Mouse (Mus musculus): ENCODE measurements at regions not wholly inside any gene's neighbourhood (a gene's known extent, or its start where the extent isn't known, plus 50 kb on each side); places are given as distances from the start of the nearest gene placed in this dataset.

GRCm38 (mm10) chr3:52575237-52575798, 307.2 kb downstream of the Foxo1 start:
- WGBS = 84% methylated on average over 8 of the region's 8 CpGs
- H3K9ac ChIP-seq (replicated peaks; ENCODE audit: low read depth, low read length) = no peak overlapping the region
- no peaks in the 10 kb centered on the region for H3K4me1 ChIP-seq (ENCODE audit: control insufficient read depth, insufficient read depth)
- H3K9me3 ChIP-seq (replicated peaks; ENCODE audit: control insufficient read depth, low read length) = no peaks in the 10 kb centered on the region
- DNase-seq (ENCODE audit: low spot score) = no peak
- TF ChIP-seq CTCF (IDR thresholded peaks at IDR 0.05; ENCODE audit: low read depth) (no peak), EP300 (IDR thresholded peaks at IDR 0.05; ENCODE audit: low read depth) (no peak)
- no peak overlapping the region for H3K4me2 ChIP-seq (ENCODE audit: low read depth, low read length)
- H3K27me3 ChIP-seq (ENCODE audit: control insufficient read depth, insufficient read depth, low read length) = no peaks in the 10 kb centered on the region
- H3K4me3 ChIP-seq (ENCODE audit: low read depth, low read length) = no peak overlapping the region
- no peaks in the 10 kb centered on the region for H3K36me3 ChIP-seq (replicated peaks; ENCODE audit: control insufficient read depth, insufficient read depth, low read length)
- H3K27ac ChIP-seq (ENCODE audit: low read depth) = no peak overlapping the region
- no peak for ATAC-seq (ENCODE audit: insufficient read depth, low read depth)

DNA sequence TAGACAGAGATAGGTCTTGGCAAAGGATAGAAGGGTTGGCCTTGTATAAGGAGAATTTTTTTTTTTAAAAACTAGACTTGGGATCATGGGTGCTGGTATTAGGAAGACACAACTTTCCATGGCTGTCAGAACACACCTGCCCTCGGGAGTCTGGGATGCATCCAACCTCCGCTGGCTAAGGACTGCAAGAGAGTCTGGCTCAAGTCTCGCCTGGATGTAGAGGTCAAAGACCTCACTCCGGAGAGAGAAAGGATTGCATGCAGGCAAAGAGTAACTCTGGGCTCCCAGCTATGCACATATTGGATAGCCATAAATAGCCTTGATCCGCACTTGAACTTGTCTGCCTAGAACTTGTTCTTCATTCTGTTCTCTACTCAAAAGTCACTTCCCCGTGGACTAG, 306.2 kb downstream of the Foxo1 start:
- no peak for ATAC-seq (ENCODE audit: insufficient read depth, low read depth)
- TF ChIP-seq EP300 (IDR thresholded peaks at IDR 0.05; ENCODE audit: low read depth) (no peak), CTCF (IDR thresholded peaks at IDR 0.05; ENCODE audit: low read depth) (no peak)

GRCm38 (mm10) chr3:52573806-52574205, 305.7 kb downstream of the Foxo1 start:
- Histone ChIP-seq H3K4me3 (ENCODE audit: low read depth, low read length) (no peak overlapping the region), H3K9ac (replicated peaks; ENCODE audit: low read depth, low read length) (no peak overlapping the region), H3K4me2 (ENCODE audit: low read depth, low read length) (no peak overlapping the region), H3K27me3 (ENCODE audit: control insufficient read depth, insufficient read depth, low read length) (no peaks in the 10 kb centered on the region), H3K4me1 (ENCODE audit: control insufficient read depth, insufficient read depth) (no peaks in the 10 kb centered on the region), H3K9me3 (replicated peaks; ENCODE audit: control insufficient read depth, low read length) (no peaks in the 10 kb centered on the region), H3K27ac (ENCODE audit: low read depth) (no peak overlapping the region), H3K36me3 (replicated peaks; ENCODE audit: control insufficient read depth, insufficient read depth, low read length) (no peaks in the 10 kb centered on the region)
- WGBS = 68% methylated on average over 6 of the region's 6 CpGs
- DNase-seq (ENCODE audit: low spot score) (no peak), ATAC-seq (ENCODE audit: insufficient read depth, low read depth) (no peak)
- TF ChIP-seq EP300 (IDR thresholded peaks at IDR 0.05; ENCODE audit: low read depth) (no peak), CTCF (IDR thresholded peaks at IDR 0.05; ENCODE audit: low read depth) (no peak)

More for the DNA sequence above, 306.2 kb downstream of the Foxo1 start:
- no peak for DNase-seq (ENCODE audit: low spot score)
- no peaks in the 10 kb centered on the region for H3K9me3 ChIP-seq (replicated peaks; ENCODE audit: control insufficient read depth, low read length)
- no peak overlapping the region for H3K4me3 ChIP-seq (ENCODE audit: low read depth, low read length)
- no peaks in the 10 kb centered on the region for H3K27me3 ChIP-seq (ENCODE audit: control insufficient read depth, insufficient read depth, low read length)
- whole genome bisulfite sequencing = 62% methylated on average over 6 of the region's 6 CpGs
- H3K36me3 ChIP-seq (replicated peaks; ENCODE audit: control insufficient read depth, insufficient read depth, low read length) = no peaks in the 10 kb centered on the region
- H3K4me1 ChIP-seq (ENCODE audit: control insufficient read depth, insufficient read depth) = no peaks in the 10 kb centered on the region
- H3K27ac ChIP-seq (ENCODE audit: low read depth) = no peak overlapping the region
- no peak overlapping the region for H3K9ac ChIP-seq (replicated peaks; ENCODE audit: low read depth, low read length)
- no peak overlapping the region for H3K4me2 ChIP-seq (ENCODE audit: low read depth, low read length)

DNA sequence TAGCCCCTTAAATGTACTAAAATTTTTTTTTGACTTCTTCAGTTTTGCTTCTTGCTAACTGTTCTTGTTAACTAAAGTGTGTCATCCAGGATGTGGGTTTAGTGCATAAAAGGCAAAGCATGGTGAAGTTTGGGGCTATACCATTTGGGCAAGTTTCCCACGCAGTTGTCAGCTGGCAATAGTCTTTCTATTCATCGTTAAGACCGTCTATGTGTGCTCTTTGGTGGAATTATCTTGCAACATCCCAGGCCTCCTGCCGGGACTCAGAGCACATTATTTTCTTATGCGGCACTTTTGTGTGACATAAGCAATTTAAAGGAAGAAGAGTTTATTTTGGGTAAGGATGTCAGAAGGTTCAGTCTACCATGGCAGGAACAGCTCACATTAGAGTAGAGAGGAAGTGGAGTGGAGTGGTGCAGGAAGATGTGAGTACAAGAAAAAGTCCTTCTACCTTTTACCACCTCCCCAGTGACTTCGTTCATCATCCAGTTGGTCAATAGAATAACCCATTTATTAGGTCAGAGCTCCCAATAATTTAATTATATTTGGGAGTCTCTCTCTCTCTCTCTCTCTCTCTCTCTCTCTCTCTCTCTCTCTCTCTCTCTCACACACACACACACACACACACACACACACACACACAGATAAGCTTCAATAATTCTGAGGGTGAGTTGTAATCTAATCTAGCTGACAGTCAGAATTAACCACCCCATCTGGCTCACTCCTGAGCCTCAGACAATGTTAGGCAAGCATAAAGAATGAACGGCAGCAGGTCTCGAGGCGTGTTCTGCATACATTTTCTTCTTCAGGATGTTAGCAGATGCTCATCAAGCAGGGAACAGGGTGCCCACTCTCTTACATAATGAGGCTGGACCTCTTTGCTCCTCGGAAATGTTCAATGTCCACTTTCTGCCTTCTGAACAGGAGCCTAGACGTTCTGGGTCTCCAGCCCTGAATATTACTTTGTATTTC, 304.7 kb downstream of the Foxo1 start:
- H3K9ac ChIP-seq (replicated peaks; ENCODE audit: low read depth, low read length) = no peak overlapping the region
- TF ChIP-seq EP300 (IDR thresholded peaks at IDR 0.05; ENCODE audit: low read depth) (no peak), CTCF (IDR thresholded peaks at IDR 0.05; ENCODE audit: low read depth) (no peak)
- DNase-seq (ENCODE audit: low spot score) = no peak

GRCm38 (mm10) chr3:52567606-52568372, 299.7 kb downstream of the Foxo1 start:
- Histone ChIP-seq H3K4me3 (ENCODE audit: low read depth, low read length) (no peak overlapping the region), H3K27ac (ENCODE audit: low read depth) (no peak overlapping the region), H3K9me3 (replicated peaks; ENCODE audit: control insufficient read depth, low read length) (no peaks in the 10 kb centered on the region), H3K4me2 (ENCODE audit: low read depth, low read length) (no peak overlapping the region), H3K27me3 (ENCODE audit: control insufficient read depth, insufficient read depth, low read length) (no peaks in the 10 kb centered on the region), H3K36me3 (replicated peaks; ENCODE audit: control insufficient read depth, insufficient read depth, low read length) (no peaks in the 10 kb centered on the region), H3K9ac (replicated peaks; ENCODE audit: low read depth, low read length) (no peak overlapping the region), H3K4me1 (ENCODE audit: control insufficient read depth, insufficient read depth) (0 out of 2 replicates have a peak, but pooled peaks cover 4% of the 10 kb centered on the region)
- ATAC-seq (ENCODE audit: insufficient read depth, low read depth) (no peak), DNase-seq (ENCODE audit: low spot score) (no peak)
- WGBS = 71% methylated on average over 9 of the region's 9 CpGs
- no peak for TF ChIP-seq EP300 (IDR thresholded peaks at IDR 0.05; ENCODE audit: low read depth)
- TF ChIP-seq CTCF (IDR thresholded peaks at IDR 0.05; ENCODE audit: low read depth) = no peak

More for the DNA sequence above, 304.7 kb downstream of the Foxo1 start:
- Histone ChIP-seq H3K9me3 (replicated peaks; ENCODE audit: control insufficient read depth, low read length) (no peaks in the 10 kb centered on the region), H3K27me3 (ENCODE audit: control insufficient read depth, insufficient read depth, low read length) (no peaks in the 10 kb centered on the region), H3K36me3 (replicated peaks; ENCODE audit: control insufficient read depth, insufficient read depth, low read length) (no peaks in the 10 kb centered on the region), H3K4me2 (ENCODE audit: low read depth, low read length) (no peak overlapping the region), H3K4me1 (ENCODE audit: control insufficient read depth, insufficient read depth) (no peaks in the 10 kb centered on the region), H3K27ac (ENCODE audit: low read depth) (no peak overlapping the region; the same call in 1 of the 2 replicates), H3K4me3 (ENCODE audit: low read depth, low read length) (no peak overlapping the region)
- ATAC-seq (ENCODE audit: insufficient read depth, low read depth) = no peak
- WGBS = 81% methylated on average over 11 of the region's 11 CpGs
